Mouse (Mus musculus) embryonic fibroblast, embryonic 13.5 days (primary cell): ENCODE results near the gene Sel1l3.

Experiments used
- CTCF ChIP-seq: IDR thresholded peaks from 2 replicates; pipeline ENCODE4 v1.5.1; 2011; ENCODE audit warnings: mild to moderate bottlenecking, control low read depth, low read length, moderate library complexity, borderline replicate concordance; ENCODE audit not compliant: insufficient read depth
- POLR2A ChIP-seq: IDR thresholded peaks from 2 replicates; pipeline ENCODE4 v1.6.1; 2011; ENCODE audit warnings: low read depth, mild to moderate bottlenecking, control low read depth, low read length, moderate library complexity

- TF ChIP-seq POLR2A (no peak), CTCF (no peak)
Observed at GRCm38 (mm10) chr5:53101848-53102473, 111.8 kb downstream of the Sel1l3 start.
